Mouse (Mus musculus) thymus, adult 2 months (tissue): ENCODE data around the gene Tram2. TPM values are rescaled to one million over a fixed set of nuclear protein-coding genes. Genes with fewer than 3 reads are reported as not detected.

Experiments used
- DNase-seq: peaks from one replicate; pipeline ENCODE4 v3.0.0; 2021
- H3K27ac ChIP-seq: fragments of 200-500 bp; 2 replicates; pipeline ENCODE4 v1.5.1; 2012; ENCODE audit warnings: low read length, control low read depth; ENCODE audit not compliant: control insufficient read depth, insufficient read depth
- H3K27me3 ChIP-seq: fragments of 200-500 bp; 2 replicates; pipeline ENCODE4 v1.6.1; 2012; ENCODE audit warnings: mild to moderate bottlenecking, low read length, moderate library complexity, mixed read lengths; ENCODE audit not compliant: control insufficient read depth, insufficient read depth
- H3K36me3 ChIP-seq: fragments of 200-500 bp; 2 replicates; pipeline ENCODE4 v1.6.1; 2012; ENCODE audit warnings: mild to moderate bottlenecking, low read length, moderate library complexity; ENCODE audit not compliant: control insufficient read depth, insufficient read depth
- H3K4me1 ChIP-seq: fragments of 200-500 bp; replicated peaks from 2 replicates; pipeline ENCODE4 v1.6.1; 2012; ENCODE audit warnings: low read length; ENCODE audit not compliant: control insufficient read depth, insufficient read depth
- H3K4me3 ChIP-seq: fragments of 200-500 bp; 2 replicates; pipeline ENCODE4 v1.5.1; 2012; ENCODE audit warnings: mild to moderate bottlenecking, low read length, control low read depth, moderate library complexity; ENCODE audit not compliant: control insufficient read depth, insufficient read depth
- CTCF ChIP-seq: fragments of 200-500 bp; IDR thresholded peaks from 2 replicates; pipeline ENCODE4 v1.5.1; 2012; ENCODE audit warnings: mild to moderate bottlenecking, control low read depth, low read length, moderate library complexity, borderline replicate concordance; ENCODE audit not compliant: control insufficient read depth, poor library complexity, insufficient read depth; ENCODE audit errors: extremely low read depth
- POLR2A ChIP-seq: fragments of 200-500 bp; IDR thresholded peaks from 2 replicates; pipeline ENCODE4 v1.6.1; 2012; ENCODE audit warnings: mild to moderate bottlenecking, low read length, control low read depth, moderate library complexity; ENCODE audit not compliant: control insufficient read depth, poor library complexity, insufficient read depth; ENCODE audit errors: extremely low read depth
- WGBS: fragments of 180-500 bp; shearing (Covaris S2); methylation state at CpG from one replicate; pipeline ENCODE4 v1.1.7; 2018; 5-methylcytosine and 5-hydroxymethylcytosine counted together
- polyA plus RNA-seq: library from polyadenylated mRNA; depleted of rRNA; stranded (reverse); fragments of >200 nt; gene quantifications from 2 replicates; pipeline ENCODE4 v1.2.3, GENCODE M21; 2012

The Tram2 gene
- polyA plus RNA-seq, 1 experiment, result 9.2 TPM

DNA sequence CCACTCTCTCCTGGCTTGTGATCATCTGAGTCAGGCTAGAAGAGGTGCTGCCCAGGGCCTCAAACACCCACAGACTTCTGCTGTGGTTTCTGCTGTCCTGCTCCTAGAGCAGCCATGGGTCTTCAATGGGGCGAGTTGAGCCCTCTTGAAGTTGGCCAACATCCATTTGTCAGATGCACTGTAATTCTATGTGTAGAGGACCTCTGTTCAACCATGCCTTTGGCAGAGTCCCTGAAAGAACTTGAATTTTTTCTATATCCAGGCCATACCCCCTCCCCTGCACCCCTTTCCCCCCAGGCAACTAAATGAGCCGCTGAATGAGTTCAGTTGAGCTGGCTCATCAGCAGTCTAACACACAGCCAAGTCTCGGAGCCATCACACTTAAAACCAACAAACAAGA is 39.5 kb downstream of the Tram2 start:
- DNase-seq, result no peak
- WGBS, result 96% methylated on average over 3 of the region's 3 CpGs
- H3K27me3 ChIP-seq, result no peaks in the 10 kb centered on the region
- H3K27ac ChIP-seq, result no peak overlapping the region
- peaks cover 11% of the 10 kb centered on the region for H3K4me1 ChIP-seq
- H3K4me3 ChIP-seq, result no peak overlapping the region
- H3K36me3 ChIP-seq, result no peaks in the 10 kb centered on the region
- TF ChIP-seq POLR2A (no peak), CTCF (no peak)

DNA sequence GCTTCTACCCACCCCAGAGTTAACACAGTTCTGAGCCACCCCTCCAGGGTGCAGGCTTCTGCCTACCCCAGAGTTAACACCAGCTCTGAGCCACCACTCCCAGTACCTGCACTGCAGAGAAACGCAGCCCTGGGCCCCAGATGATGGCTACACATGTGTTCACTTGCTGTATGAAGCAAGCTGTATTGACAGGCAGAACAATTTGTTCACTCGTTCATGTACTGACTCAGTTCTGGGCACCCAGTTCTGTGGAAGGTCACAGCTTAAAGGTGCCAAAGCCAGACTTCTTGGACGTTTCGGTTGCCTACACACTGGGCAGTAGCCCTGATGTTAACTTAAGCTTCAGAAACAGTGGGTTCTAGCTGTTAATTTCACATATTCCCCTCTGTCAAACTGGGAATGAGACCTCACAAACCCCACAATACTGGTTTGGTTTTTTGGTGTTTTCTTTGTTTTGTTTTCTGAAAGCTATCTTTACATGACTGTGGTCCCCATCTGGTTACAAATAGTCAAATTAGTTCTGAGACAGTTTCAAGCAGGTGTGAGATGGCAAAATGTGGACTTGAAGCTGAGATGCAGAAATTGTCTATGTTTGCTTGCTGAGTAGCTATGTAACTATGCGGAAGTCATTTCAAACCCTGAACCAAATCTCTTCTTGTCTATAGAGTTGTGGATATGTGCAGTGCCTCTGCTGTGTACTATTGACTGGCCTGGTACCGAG is 41.0 kb downstream of the Tram2 start:
- H3K27ac ChIP-seq, result no peak overlapping the region

DNA sequence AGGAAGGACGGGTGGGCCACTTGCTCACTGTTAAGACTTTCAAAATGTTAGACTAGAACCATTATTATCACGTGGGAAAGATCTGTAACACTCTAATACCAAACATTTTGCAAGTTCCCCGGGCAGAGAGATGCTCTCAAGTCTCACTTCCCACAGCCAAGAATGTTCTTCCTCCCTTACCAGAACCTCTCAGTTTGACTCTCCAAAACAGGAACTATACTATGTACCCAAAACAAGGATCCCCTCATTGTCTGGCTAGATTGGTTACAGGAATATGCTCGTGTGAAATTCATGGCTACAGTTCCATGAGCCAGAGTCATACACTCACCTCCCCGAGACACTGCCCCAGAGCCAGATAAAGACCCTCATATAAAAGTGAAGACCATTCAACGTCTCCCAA is 43.2 kb downstream of the Tram2 start:
- Histone ChIP-seq H3K4me3 (no peak overlapping the region), H3K36me3 (no peaks in the 10 kb centered on the region), H3K4me1 (peaks cover 8% of the 10 kb centered on the region), H3K27ac (no peak overlapping the region), H3K27me3 (no peaks in the 10 kb centered on the region)
- no peak for DNase-seq
- TF ChIP-seq POLR2A (no peak), CTCF (no peak)
- WGBS, result 58% methylated on average over 6 of the region's 6 CpGs

More for the DNA sequence above, 41.0 kb downstream of the Tram2 start:
- Histone ChIP-seq H3K4me1 (peaks cover 11% of the 10 kb centered on the region), H3K27me3 (no peaks in the 10 kb centered on the region), H3K36me3 (no peaks in the 10 kb centered on the region), H3K4me3 (no peak overlapping the region)
- DNase-seq, result no peak
- TF ChIP-seq CTCF, result no peak
- TF ChIP-seq POLR2A, result no peak
- WGBS, result 95% methylated on average over 6 of the region's 6 CpGs

DNA sequence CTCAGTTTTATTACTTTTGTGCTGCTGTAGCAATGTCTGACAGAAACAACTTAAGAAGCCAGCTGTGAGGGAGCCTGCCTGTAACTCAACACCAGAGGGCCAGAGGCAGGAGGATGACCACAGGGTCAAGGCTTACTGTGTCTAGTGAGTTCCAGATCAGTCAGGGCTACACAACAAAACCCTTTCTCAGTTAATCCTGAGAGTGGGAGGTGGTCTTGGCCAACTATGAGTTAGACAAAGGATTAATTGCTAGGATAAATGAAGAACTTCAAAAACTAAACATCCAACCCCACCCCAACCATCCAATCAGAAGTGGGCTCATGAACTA is 45.3 kb downstream of the Tram2 start:
- no peak for DNase-seq
- Histone ChIP-seq H3K4me3 (no peak overlapping the region), H3K27ac (no peak overlapping the region), H3K36me3 (no peaks in the 10 kb centered on the region), H3K27me3 (no peaks in the 10 kb centered on the region), H3K4me1 (peaks cover 6% of the 10 kb centered on the region)
- TF ChIP-seq POLR2A (no peak), CTCF (no peak)

DNA sequence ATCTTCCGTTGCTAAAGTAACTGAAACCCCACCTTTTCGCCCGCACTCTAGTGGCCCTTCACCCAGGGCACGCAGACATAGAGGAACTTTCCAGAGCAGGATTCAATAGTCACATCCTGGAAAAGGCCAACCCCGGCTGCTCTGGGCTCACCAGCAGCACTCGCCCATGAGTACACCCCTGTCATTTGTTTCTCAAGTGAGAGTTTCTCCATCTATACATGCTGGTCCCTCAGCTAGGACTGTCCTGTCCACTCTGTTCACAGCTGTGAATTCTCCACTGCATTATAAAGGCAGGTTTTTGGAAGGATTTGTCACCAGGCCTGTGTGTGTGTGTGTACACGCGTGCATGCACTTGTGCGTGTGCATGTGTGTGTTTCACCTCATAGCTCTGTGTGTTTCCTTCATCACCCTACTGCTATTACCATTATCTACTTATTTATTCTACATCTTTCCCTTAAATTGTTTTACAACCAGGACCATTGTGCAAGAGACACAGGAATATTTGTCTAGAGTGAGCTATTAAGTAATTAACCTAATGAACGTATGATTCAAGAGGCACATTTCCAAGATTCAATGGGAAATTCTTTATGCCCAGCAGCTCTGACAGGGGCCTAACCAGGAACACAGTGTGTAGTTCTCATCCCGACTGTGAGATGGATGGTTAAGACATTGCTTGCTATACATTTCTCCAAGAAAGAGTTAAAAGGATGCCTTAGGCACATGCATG is 45.8 kb downstream of the Tram2 start:
- WGBS, result 97% methylated on average over 11 of the region's 11 CpGs
- DNase-seq, result no peak
- Histone ChIP-seq H3K4me3 (no peak overlapping the region), H3K4me1 (peaks cover 8% of the 10 kb centered on the region), H3K36me3 (no peaks in the 10 kb centered on the region), H3K27me3 (no peaks in the 10 kb centered on the region), H3K27ac (no peak overlapping the region)
- TF ChIP-seq CTCF (no peak), POLR2A (no peak)

DNA sequence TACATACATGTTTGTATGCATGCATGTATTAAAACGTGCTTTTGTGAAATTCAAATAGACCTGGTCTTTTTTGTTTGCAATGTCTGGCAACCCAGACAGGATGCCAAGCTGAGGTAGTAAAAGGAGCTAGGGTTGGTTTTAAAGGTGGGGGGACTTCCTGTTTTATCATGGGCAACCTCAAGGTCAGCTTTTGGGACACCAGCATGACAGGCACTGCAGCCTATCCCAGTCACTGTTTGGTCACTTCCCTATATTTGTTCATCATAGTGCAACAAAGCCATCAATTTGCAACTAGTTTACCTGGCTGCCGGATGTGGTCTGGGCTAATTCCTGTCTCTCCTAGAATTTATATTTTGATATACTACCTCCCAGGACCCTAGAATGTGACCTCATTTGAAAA is 47.4 kb downstream of the Tram2 start:
- no peak overlapping the region for H3K27ac ChIP-seq
- peaks cover 8% of the 10 kb centered on the region for H3K4me1 ChIP-seq
- TF ChIP-seq POLR2A, result no peak
- no peak for TF ChIP-seq CTCF
- H3K36me3 ChIP-seq, result no peaks in the 10 kb centered on the region
- no peak overlapping the region for H3K4me3 ChIP-seq
- DNase-seq, result no peak
- H3K27me3 ChIP-seq, result no peaks in the 10 kb centered on the region
- 74% methylated on average over 2 of the region's 2 CpGs for WGBS

DNA sequence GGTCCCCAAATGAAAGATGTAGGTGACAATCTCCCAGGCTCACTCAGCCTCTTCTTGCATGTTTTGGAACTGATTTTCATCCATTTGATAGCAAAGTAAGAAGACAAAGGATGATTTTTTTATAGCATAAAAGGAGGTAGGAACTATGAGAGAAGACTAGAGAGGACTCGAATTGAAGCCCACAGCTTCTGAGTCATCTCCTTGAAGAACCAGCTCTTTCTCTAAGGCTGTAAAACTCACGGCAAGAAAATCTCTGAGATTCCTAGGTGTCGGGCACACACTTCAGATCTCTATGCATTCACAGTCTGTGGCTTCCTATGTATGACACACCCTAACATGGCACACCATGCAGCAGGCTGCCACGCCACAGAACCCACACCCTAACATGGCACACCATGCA is 50.0 kb downstream of the Tram2 start:
- WGBS, result 46% methylated on average over 4 of the region's 4 CpGs
- TF ChIP-seq POLR2A (no peak), CTCF (no peak)

More for the DNA sequence above, 50.0 kb downstream of the Tram2 start:
- no peak for DNase-seq
- Histone ChIP-seq H3K4me3 (no peak overlapping the region), H3K4me1 (peaks cover 28% of the 10 kb centered on the region), H3K27ac (no peak overlapping the region), H3K27me3 (no peaks in the 10 kb centered on the region), H3K36me3 (no peaks in the 10 kb centered on the region)
